Mouse (Mus musculus) brain, embryonic 14.5 days (tissue): ENCODE data around the gene Il31ra.

Experiments
- CTCF ChIP-seq: fragments of 200-500 bp; IDR thresholded peaks from 2 replicates; pipeline ENCODE4 v1.5.1; 2012; ENCODE audit warnings: inconsistent platforms, mild to moderate bottlenecking, moderate library complexity, borderline replicate concordance; ENCODE audit not compliant: insufficient read depth, insufficient read length; ENCODE audit errors: extremely low read depth
- POLR2A ChIP-seq: fragments of 200-500 bp; IDR thresholded peaks from 2 replicates; pipeline ENCODE4 v1.6.1; 2012; ENCODE audit warnings: mild to moderate bottlenecking, inconsistent platforms, borderline replicate concordance; ENCODE audit not compliant: poor library complexity, insufficient read depth, insufficient read length, severe bottlenecking; ENCODE audit errors: extremely low read depth

- TF ChIP-seq CTCF (no peak), POLR2A (no peak)
These were observed 4.5 kb downstream of the Il31ra start for GRCm38 (mm10) chr13:112589625-112590024.
